Mouse (Mus musculus) thymus, postnatal 0 days (tissue): ENCODE data around the gene Drd3. TPM values are rescaled to one million over a fixed set of nuclear protein-coding genes. Genes with fewer than 3 reads are reported as not detected.
A peak's percentile ranks its signal among the peaks of the same experiment; 100 is the strongest.

Experiments
- DNase-seq: peaks from one replicate; pipeline ENCODE4 v3.0.0-alpha.2; 2015; ENCODE audit warnings: low spot score
- polyA plus RNA-seq: library from polyadenylated mRNA; unstranded; fragments of >200 nt; fragmentation: Nextera tagmentation; extraction: Ambion mirVana; gene quantifications from 2 replicates; pipeline ENCODE4 v1.2.1, GENCODE M21; 2015

The Drd3 gene
- polyA plus RNA-seq, result not detected in 2 replicates

GRCm38 (mm10) chr16:43753751-43754150 is at the start of gene Drd3:
Drd3 (plus strand) TSS chr16:43754026.
- no peak for DNase-seq

DNA sequence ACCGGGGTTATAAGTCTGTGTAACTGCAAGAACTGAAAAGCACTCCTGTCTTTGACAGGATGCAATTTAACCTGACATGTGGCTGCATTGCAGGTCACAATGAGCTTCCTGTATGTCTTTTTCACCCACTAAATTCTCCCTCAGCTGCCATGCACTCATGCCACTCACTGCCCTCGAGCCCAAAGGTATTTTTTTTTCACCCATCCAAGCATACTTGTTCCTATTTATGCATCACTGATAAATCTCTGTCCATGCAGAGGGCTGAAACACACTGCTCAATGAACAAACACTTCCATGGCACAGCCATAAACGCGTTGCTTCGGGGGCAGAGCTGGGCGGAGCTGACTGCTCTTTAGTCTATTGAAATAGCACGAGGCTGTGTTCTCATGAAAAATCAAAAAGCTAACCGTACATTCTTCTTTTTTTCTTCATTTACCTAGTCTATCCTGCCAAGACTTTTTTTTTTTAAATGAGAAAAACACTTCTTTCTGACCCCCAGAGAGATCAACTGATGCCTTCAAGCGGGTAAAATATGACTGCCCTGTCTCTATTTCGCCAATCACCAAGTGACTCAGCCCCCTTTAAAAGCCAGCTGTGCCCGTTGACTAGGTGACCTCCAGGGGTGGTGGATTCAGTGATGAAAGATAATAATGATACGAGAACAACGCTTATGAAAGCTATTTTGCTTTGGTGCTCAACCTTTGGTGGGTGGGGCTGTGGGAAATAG is 45.3 kb upstream of the Drd3 start:
- peak; percentile 37 for DNase-seq

- peak; percentile 15 for DNase-seq
These were observed 44.8 kb upstream of the Drd3 start for GRCm38 (mm10) chr16:43709062-43709413.

DNA sequence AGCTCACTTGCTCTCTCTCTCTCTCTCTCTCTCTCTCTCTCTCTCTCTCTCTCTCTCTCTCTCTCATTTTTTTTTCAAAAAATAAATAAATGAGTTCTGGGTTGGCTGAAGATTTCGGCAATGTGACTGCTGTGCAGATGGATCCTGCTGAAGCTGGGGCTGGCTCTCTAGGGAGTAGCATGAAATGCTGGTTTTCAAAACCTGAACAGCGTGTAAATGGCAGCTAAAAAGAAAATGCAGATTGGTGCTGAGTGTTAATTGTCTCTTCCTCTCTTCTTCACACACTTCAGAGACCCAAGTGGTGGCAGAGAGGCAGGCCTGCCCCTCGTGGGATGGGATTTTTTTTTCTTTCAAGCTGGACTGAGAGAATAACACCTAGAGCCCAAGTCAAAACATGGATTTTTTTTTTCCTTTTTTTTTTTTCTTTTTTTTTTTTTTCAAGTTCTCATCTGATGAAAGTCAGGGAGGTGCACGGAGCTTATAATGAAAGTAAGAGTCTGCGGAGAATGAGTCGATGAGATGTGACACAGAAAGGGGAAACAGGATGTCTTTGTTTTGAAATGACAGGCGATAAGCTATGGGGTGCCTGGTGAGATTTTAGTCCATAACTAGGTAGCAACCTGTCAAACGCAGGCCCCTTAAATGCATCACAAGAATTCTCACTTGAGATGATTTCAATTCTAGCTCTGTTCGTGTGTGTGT is 44.2 kb upstream of the Drd3 start:
- DNase-seq, result peak; percentile 70

DNA sequence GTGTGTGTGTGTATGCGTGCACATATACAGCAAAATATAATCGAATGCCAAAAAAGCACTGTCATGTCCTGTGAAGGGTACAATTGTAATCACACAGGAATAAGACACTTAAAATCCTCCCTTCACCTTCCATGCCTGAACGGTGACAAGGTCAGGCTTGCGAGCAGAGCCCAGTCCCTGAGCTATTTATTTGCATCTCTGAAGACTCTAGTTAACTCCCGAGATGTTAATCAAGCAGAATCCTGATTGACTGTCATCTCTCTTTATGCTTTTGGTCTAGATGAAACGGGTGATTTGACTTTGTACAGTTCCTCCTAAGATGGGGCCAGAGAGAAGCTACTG is 43.7 kb upstream of the Drd3 start:
- no peak for DNase-seq

DNA sequence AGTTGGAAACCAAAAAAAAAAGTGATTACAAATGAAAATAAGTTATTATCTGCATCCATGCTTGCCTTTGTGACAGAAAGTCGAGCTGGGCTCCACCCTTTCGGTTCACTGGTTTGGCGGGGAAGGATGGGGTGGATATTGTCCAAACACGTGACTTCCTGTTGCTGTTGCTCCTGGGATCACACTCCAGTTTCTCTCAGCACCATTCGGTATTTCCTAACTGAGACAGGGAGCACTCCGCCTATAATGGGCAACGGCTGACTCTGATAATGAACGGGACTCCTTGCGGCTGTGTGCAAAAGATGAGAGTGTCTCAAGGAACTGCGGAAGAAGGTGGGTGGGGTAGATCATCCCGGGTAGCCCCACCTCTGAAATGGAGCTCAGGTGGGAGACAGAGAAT is 43.2 kb upstream of the Drd3 start:
- no peak for DNase-seq

- no peak for DNase-seq
These were observed 42.5 kb upstream of the Drd3 start for GRCm38 (mm10) chr16:43711361-43711760.

DNA sequence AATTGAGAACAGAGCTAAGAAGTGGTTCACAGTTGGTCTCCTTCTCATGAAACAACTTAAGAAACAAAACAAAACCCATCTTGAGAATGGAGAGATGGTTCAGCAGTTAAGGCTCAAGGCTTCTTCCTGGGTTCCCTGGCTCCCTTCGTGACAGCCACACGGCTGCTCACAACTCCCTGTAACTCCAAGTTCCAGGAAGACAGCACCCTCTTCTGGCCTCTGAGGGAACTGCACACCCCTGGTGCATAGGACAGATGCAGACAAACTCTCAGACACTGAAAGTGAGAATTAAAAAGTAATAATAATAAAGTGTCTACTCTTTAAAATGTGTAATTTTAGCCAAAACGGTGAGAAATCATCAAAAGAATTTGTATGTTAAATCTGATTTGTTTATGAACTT is 29.4 kb upstream of the Drd3 start:
- peak; percentile 29 for DNase-seq

DNA sequence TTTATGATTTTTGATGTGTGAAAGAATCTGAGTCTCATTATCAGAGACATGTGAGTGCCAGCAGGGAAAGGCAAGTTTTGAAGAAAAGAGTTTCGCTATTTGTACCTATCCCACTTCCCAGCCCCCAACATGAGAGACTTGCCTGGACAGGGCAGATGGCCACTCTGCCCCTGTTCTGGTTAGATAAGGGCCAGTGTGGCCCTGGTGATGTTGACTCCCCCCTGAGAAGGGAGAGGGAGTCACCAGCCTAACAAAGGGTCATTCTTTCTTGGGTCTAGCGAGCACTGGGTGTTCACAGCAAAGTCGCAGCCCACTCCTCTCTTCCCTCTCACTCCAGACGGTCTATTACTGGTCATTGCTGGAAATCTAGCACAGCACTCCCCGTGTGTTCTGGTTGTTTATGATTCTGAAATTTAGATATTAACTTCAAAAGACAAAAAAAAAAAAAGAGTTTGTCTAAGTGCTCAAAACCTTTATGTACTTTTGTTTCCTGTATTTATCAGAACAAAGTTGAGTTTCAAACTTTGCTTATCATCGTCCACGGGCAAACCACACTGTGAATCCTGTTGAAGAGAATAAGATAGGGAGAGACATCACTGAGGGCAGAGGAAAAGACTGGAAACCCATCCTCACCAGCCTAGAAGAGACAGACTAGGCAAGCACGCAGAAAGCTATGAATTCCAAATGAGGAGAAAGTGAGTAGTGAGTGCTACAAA is 24.2 kb upstream of the Drd3 start:
- no peak for DNase-seq

- no peak for DNase-seq
These were observed 23.5 kb upstream of the Drd3 start for GRCm38 (mm10) chr16:43730281-43730680.

DNA sequence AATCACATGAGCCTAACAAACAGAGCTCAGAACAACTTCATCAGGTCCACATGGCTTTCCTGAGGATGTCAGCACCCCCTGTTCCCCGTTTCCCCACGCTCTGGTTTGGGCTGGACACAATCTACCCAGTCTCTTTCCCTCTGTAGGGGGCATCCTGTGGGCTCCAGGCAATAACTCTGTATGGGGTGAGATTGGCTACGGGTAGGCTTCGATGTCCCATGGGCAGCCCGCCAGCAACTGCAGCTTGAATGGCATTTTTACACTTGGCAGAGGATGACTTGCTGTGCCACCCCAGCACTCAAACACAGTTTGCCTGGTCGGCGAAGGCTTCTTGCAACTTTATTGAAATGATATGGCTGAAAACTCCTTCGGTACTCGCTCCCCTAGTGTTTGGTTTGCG is 21.3 kb upstream of the Drd3 start:
- no peak for DNase-seq

- DNase-seq, result no peak
These were observed 20.9 kb upstream of the Drd3 start for GRCm38 (mm10) chr16:43732900-43733299.

DNA sequence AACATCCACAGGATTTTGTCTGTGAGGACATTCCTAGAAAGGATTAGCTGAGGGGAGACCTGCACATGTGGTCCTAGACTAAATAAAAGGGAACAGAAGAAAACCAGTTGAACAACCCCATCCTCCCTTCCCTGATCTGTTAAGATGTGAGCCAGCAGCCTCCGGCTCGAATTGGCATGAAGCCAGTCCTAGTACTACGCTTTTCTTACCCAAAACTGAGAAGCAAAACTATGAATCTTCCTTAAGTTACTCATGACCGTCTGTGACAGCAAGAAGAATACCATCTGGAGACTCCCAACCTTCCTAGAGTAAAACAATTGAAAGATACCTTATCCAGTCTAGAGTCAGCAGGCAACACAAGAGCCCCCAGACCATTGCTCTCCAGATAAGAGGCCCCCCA is 15.9 kb upstream of the Drd3 start:
- no peak for DNase-seq

- DNase-seq, result no peak
These were observed 12.9 kb upstream of the Drd3 start for GRCm38 (mm10) chr16:43740936-43741335.

DNA sequence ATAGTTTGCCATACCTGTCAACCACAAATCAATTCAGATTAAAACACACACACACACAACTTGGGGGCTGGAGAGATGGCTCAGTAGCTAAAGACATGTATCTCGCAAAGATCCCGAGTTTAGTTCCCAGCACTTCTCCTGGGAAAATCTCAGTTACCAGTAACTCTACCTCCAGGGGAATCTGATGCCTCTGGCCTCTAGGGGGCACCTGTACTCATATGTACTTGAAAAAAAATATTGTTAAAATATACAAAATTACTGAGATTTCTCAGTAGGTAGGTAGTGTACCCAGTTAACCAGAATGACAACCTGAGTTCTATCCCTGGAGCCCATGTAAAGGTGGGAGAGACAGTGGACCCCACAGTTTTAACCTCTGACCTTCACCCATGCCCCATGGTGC is 5.4 kb upstream of the Drd3 start:
- no peak for DNase-seq

GRCm38 (mm10) chr16:43752900-43753299 is 926 bp upstream of the Drd3 start:
- no peak for DNase-seq

DNA sequence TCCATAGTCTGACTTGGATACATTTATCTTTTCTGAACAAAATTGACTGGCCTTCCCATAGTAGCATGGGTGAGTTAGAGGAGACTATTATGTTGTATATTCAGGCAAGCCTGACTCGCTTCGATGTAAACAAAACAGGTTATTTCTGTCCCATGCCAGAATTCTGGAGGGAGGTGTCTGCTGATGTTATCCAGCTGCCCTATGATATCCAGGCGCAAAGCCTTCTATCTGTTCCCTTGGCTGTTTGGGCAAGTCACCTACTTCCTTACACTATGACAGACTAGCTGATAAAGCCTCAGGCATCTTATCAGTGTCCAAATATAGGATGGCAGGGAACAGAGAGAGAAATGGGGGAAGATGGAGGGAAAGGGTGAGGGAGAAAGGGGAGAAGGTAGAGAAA is 18.5 kb downstream of the Drd3 start:
- DNase-seq, result no peak

GRCm38 (mm10) chr16:43772766-43773165 is 18.9 kb downstream of the Drd3 start:
- DNase-seq, result no peak

GRCm38 (mm10) chr16:43773506-43773905 is 19.7 kb downstream of the Drd3 start:
- no peak for DNase-seq

DNA sequence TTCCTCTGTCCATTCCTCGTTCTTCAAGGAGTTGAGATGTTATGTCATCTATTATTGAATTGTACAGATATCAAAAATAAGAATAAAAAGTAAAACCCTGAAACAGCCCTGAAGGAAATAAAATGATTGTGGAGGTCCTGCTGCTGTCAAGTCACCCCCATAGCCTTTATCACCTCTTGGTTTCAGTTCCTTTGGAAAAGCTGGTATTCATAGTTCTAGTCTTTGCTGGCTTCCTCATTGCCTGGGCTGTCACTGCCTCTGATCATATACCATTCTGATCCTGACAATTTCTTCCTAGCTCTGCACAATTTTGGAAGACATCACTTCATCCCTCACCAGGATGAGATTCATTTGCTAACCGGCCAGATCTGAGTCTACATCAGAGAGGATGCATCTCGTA is 23.1 kb downstream of the Drd3 start:
- DNase-seq, result no peak

- no peak for DNase-seq
These were observed 45.7 kb downstream of the Drd3 start for GRCm38 (mm10) chr16:43799541-43799940.

DNA sequence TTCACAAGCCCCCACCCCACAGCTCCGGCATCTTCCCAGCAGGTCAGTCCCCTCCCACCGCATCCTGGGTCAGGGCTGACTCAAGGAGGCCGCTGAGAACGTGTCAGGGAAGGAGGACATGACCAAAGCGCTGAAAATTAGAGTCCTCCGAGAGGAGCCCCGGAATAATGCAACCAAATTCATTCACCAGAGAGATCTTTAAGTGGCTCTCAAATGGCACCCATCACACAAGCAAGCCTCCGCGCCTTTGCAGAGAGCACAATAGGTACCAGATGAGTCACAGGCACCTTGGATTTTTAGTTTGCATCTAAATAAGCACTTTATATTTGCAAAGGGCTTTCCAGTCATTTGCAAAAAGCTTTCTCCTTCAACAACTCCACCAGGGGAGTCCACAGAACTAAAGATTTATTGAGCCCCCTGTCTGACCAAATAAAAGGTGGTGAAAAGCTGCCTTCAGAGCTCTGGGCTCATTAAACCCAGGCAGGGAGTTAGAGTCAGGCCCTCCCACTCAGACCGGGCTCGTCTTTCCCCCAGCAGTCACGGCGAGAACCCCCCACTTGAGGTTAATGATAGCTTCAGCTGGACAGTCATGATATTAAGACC is 46.4 kb downstream of the Drd3 start:
- DNase-seq, result no peak
